Mouse (Mus musculus): ENCODE measurements at regions not wholly inside any gene's neighbourhood (a gene's known extent, or its start where the extent isn't known, plus 50 kb on each side); places are given as distances from the start of the nearest gene placed in this dataset.
"Not testable (repeated sequence)": the region's sequence is repeated elsewhere in the genome, so short reads cannot be mapped to it uniquely, and the experiment has no call there.

- not testable (repeated sequence) for TF ChIP-seq POLR2A (IDR thresholded peaks at IDR 0.05; ENCODE audit: low read depth, low read length); CTCF (IDR thresholded peaks at IDR 0.05; ENCODE audit: borderline replicate concordance, insufficient read depth, low read length)
These were observed 1725.3 kb upstream of the Cntnap5a start for GRCm38 (mm10) chr1:113959267-113959666.
